Mouse (Mus musculus): ENCODE measurements around the gene AW011738. TPM values are rescaled to one million over a fixed set of nuclear protein-coding genes. Genes with fewer than 3 reads are reported as not detected.

The AW011738 gene
- polyA plus RNA-seq, 1 experiment from 2014 or later: 6.9 TPM

DNA sequence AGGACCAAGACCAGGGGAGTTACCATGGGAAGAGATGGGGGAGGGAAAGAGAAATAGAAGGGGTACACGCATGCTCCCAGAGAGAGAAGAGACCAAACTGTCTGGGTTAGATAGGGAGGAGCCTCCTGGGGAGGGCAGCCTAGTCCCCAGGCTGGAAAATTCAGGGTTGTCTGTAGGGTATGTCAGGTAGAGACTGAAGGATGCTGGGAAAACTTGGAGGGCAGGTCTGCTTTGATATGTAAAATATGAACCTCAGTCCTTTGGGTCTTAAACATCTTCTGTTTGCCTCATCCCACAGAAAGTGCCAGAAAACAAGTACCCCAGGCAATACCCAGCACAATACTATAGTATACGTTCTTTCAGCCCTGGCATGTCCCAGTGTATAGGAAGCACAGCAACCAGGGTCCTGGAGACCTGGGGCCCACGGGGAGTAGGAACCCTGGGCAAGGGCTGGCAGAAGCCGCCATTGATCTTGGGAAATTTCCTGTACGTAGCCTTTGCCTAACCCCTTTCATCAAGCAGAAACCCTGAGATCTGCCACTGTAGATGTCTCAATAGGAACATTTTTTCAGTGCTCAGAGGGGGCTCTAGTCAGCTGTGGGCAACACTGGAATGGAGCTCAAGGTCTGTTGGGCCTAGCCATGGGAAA lies 14.8 kb upstream of the AW011738 start:
- Histone ChIP-seq H3K27me3 (no peaks in the 10 kb centered on the region), H3K4me2 (replicated peaks) (peak overlapping the region; percentile 38), H3K4me1 (replicated peaks) (peaks cover 98% of the 10 kb centered on the region), H3K27ac (peak overlapping the region; percentile 89), H3K4me3 (replicated peaks) (peak overlapping the region; percentile 12; the same call in 1 of the 2 replicates), H3K9ac (replicated peaks) (peak overlapping the region; percentile 30; the same call in 1 of the 2 replicates), H3K9me3 (no peaks in the 10 kb centered on the region), H3K36me3 (peaks cover 33% of the 10 kb centered on the region)
- peak; percentile 0; the same call in 1 of the 2 replicates for ATAC-seq
- 30% methylated on average over 5 of the region's 5 CpGs for WGBS

DNA sequence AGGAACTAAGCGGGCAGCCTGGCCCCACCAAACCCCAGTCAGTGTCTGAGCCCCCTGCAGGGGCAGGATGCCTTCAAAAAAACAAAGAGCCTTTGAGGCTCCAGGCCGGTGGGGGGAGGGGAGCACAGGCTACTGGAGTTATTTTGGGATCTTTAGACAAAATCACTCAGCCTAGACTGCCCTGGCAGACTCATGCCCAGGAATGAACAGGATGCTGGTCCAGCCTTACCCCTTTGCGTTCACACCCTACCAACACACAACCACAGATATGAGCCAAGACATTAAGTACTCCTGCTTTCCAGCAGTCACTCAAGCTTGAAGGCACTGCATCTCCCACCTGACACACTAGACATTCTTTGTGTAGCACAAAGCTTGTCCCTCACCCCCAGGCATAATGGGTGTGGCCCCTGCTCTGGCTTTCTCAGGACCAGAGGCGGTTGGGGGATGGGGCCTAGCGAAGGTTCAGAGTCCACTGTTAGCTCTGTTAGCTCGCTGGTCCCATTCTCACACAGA lies 14.2 kb upstream of the AW011738 start:
- Histone ChIP-seq H3K4me1 (replicated peaks) (peaks cover 98% of the 10 kb centered on the region), H3K9ac (replicated peaks) (peak overlapping the region; percentile 30), H3K36me3 (peaks cover 36% of the 10 kb centered on the region), H3K9me3 (no peaks in the 10 kb centered on the region), H3K4me2 (replicated peaks) (peak overlapping the region; percentile 38), H3K4me3 (replicated peaks) (peak overlapping the region; percentile 12), H3K27me3 (no peaks in the 10 kb centered on the region), H3K27ac (peak overlapping the region; percentile 89)
- peak; percentile 47 for ATAC-seq
- 10% methylated on average over 6 of the region's 6 CpGs for WGBS

DNA sequence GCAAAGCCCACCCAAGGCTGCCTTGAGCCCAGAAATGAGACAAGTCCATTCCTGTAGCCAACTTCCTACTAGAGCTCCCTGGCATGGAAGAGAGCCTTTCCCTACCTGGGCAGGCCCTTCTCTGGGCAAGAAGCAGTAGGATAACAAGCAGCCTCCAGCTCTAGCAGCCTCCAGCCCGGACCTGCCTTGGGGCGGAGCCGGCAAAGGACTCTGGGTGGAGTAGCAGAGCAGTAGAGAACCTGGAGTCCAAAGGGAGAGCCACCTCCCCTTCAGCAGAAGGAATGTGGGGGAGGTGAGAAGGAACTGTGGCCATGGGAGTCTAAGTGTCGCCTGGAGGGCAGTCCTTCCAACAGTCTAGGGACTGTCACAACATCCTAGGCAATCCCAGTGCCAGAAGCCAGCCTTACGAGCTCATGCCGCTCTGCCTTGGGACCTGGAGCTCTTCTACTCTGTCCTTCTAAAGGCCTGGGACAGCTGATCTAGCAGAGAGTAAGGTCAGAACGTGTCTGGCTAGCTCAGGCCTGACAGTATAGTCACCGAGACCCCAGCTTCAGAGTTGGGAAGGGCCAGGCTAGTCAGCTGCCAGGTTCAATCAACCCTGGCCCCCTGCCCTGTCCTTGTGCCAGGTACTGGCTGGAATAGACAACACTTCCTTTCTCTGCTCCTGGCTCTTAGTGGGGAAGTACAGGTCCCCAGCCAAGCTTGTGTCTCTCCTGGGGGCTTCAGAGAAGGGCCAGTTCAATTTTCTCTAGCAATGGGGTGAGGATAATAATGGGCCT lies 10.5 kb upstream of the AW011738 start:
- peaks cover 91% of the 10 kb centered on the region for H3K4me1 ChIP-seq (replicated peaks)
- H3K9ac ChIP-seq (replicated peaks): peak overlapping the region; percentile 42; the same call in 1 of the 2 replicates
- H3K4me2 ChIP-seq (replicated peaks): no peak overlapping the region
- no peaks in the 10 kb centered on the region for H3K27me3 ChIP-seq
- H3K9me3 ChIP-seq: no peaks in the 10 kb centered on the region
- H3K4me3 ChIP-seq (replicated peaks): no peak overlapping the region
- H3K27ac ChIP-seq: peak overlapping the region; percentile 35; the same call in 1 of the 2 replicates
- ATAC-seq: no peak
- peaks cover 42% of the 10 kb centered on the region for H3K36me3 ChIP-seq
- 70% methylated on average over 8 of the region's 8 CpGs for WGBS

DNA sequence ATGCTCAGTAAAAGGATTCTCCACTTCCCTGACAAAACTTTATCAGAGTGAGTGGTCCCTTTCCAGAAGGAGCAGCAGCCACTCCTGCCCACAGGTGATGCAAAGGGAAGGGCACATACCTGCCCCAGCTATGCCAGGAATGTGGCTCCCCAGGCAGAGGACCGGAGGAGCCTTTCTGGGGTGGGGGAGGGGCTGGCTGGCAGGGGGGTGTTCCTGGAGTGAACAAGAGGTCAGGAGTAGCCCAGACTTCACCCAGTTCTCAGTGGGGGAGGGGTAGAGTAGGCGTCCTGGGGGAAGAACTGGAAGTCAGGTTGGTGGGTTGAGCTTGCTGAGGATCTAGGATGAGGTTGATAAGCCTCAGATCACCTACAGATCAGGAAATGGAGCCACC lies 9.9 kb upstream of the AW011738 start:
- no peaks in the 10 kb centered on the region for H3K9me3 ChIP-seq
- no peak for ATAC-seq
- H3K27me3 ChIP-seq: no peaks in the 10 kb centered on the region
- peaks cover 85% of the 10 kb centered on the region for H3K4me1 ChIP-seq (replicated peaks)
- 34% methylated on average over 2 of the region's 2 CpGs for WGBS
- H3K36me3 ChIP-seq: peaks cover 42% of the 10 kb centered on the region
- 0 out of 2 replicates have a peak overlapping the region, but pooled peaks have one; percentile 42 for H3K9ac ChIP-seq (replicated peaks)
- no peak overlapping the region for H3K4me2 ChIP-seq (replicated peaks)
- H3K27ac ChIP-seq: no peak overlapping the region
- no peak overlapping the region for H3K4me3 ChIP-seq (replicated peaks)

DNA sequence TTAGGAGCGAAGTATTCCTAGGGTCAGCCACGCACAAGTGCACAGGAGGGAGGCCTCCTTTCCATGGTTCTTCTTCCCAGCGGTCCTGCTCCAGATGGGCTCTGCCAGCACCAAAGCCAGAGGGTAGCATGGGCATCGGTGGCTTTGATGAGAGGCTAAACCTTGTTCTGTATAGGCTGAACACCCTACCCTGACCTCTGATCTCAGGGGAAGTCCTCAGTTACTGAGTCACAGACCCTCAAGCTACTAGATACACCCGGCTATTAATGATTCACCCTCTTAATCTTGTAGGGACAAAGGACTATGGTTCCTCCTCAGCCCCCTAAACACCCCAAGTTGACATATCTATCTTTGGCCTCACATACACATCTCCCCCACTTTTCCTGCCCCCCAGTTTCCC lies 9.2 kb upstream of the AW011738 start:
- Histone ChIP-seq H3K4me2 (replicated peaks) (peak overlapping the region; percentile 91), H3K4me1 (replicated peaks) (peaks cover 78% of the 10 kb centered on the region)

DNA sequence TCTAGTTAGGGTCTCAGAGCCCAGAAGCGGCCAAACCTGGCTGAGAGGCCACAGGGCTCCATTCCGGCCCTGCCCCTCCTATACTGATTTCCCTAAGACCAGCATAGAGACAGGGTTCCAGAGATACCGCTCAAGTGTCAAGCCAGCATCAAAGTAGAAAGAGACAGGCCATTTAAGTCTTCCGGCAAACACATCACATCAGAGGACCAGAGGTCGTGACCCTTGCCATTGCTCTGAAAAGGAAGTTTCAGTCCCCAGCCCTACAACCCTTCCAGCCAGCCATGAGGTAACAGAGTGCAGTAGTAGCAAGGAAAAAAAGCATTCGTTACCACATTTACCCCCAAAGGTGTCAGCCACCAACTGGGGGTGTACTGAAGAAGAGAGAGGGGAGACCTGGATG lies 8.8 kb upstream of the AW011738 start:
- ATAC-seq: no peak
- Histone ChIP-seq H3K4me3 (replicated peaks) (0 out of 2 replicates have a peak overlapping the region, but pooled peaks have one; percentile 85), H3K9me3 (no peaks in the 10 kb centered on the region), H3K9ac (replicated peaks) (peak overlapping the region; percentile 42), H3K4me2 (replicated peaks) (peak overlapping the region; percentile 91), H3K27me3 (no peaks in the 10 kb centered on the region), H3K27ac (no peak overlapping the region), H3K4me1 (replicated peaks) (peaks cover 73% of the 10 kb centered on the region), H3K36me3 (peaks cover 42% of the 10 kb centered on the region)
- 31% methylated on average over 6 of the region's 6 CpGs for WGBS

More for the DNA sequence above, 9.2 kb upstream of the AW011738 start:
- H3K27me3 ChIP-seq: no peaks in the 10 kb centered on the region
- 74% methylated on average over 5 of the region's 5 CpGs for WGBS
- H3K4me3 ChIP-seq (replicated peaks): no peak overlapping the region
- H3K36me3 ChIP-seq: peaks cover 42% of the 10 kb centered on the region
- no peak overlapping the region for H3K27ac ChIP-seq
- H3K9ac ChIP-seq (replicated peaks): peak overlapping the region; percentile 42
- ATAC-seq: no peak
- no peaks in the 10 kb centered on the region for H3K9me3 ChIP-seq

DNA sequence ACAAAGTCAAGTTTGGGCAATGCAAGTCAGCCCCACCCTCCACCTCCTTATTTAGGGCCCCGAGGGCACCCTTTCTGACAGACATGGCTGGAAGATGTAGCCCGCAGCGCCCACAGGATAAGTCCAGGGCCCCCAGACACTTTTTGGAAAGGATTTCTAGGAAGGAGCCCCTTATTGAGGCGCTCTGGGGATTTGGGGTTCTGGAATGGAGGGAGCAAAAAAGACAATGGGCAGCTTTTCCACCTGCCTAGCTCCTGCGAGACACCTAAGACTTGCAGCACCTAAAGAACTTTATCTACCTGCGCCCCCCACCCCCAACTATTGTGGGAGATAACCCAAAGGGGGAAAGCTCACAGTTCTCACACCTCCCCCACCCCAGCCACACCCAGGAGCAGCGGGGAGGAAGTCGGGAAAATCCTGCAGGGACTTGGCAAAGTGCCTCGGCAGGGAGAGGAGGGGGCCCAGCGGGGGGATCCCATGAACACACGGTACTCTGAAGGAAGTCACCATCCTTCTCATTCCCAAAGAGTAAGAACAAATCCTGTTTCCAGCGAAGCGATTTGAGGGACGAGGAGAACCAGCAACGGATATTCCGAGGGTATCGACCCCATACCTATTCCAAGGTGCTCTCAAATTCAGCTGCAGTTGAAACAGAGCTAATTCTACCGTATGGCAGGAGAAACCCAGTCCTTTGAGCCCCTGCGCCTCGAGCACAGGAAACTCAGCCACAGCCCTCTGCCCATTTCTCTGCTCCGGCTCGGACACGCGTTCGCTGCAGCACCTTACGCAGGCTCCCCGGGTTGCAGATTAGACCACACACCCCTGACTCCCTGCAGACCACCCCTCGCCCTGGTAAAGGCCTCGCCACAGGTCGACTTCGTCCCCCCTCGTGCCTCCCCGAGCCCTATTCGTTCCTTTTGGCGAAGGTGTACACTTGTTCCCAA lies 6.9 kb upstream of the AW011738 start:
- H3K9ac ChIP-seq (replicated peaks): peak overlapping the region; percentile 87
- H3K36me3 ChIP-seq: peaks cover 29% of the 10 kb centered on the region
- no peaks in the 10 kb centered on the region for H3K27me3 ChIP-seq
- peaks cover 55% of the 10 kb centered on the region for H3K4me1 ChIP-seq (replicated peaks)
- H3K4me2 ChIP-seq (replicated peaks): peak overlapping the region; percentile 91
- 0 out of 2 replicates have a peak, but pooled peaks have one; percentile 2 for ATAC-seq
- 3% methylated on average over 35 of the region's 35 CpGs for WGBS
- peak overlapping the region; percentile 83 for H3K27ac ChIP-seq
- H3K4me3 ChIP-seq (replicated peaks): peak overlapping the region; percentile 85
- H3K9me3 ChIP-seq: no peaks in the 10 kb centered on the region

DNA sequence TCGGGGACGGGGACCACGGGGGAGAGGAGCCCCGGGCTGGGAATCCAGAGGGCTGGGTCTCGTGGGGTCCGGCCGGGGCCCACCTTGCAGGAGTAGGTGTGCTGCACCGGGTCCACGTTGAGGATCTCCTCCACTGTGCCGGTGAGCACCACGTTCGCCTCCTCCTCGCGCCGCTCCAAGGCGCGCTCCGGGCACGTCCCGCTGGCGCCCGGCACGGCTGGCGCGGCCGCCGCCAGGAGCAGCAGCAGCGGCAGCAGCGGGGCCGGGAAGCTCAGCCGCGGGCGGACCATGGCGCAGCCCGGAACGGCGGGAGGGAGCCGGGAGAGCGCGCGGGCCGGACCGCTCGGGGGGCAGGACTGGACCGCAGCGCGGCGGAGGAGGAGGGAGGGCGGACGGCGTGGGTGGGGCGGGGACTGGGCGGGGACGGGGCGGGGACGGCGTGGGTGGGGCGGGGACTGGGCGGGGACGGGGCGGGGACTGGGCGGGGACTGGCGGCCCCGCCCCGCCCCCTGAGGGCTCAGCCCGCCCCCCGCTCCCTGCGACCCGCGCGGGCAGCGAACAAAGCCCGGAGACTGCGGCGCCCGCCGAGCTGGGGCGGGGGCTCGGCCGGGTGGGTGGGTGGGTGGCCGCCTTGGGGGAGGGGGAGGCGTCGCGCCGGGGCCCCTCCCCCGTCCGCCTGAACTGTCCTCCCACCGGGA lies 5.8 kb upstream of the AW011738 start, which contains the start of gene Agrn:
TSS of gene Agrn (minus strand) at position 358 of the 698 bp plus-strand sequence.
- Histone ChIP-seq H3K4me2 (replicated peaks) (peak within 1 kb of the TSS; percentile 91), H3K36me3 (peaks cover 18% of the 10 kb centered on the region), H3K27ac (peak within 1 kb of the TSS; percentile 93), H3K9ac (replicated peaks) (peak within 1 kb of the TSS; percentile 87), H3K27me3 (0 out of 2 replicates have a peak, but pooled peaks cover under 1% of the 10 kb centered on the region), H3K4me1 (replicated peaks) (peaks cover 47% of the 10 kb centered on the region), H3K9me3 (no peaks in the 10 kb centered on the region), H3K4me3 (replicated peaks) (peak within 1 kb of the TSS; percentile 85)
- ATAC-seq: peak; percentile 80
- WGBS: under 1% methylated on average over 34 of the region's 88 CpGs

DNA sequence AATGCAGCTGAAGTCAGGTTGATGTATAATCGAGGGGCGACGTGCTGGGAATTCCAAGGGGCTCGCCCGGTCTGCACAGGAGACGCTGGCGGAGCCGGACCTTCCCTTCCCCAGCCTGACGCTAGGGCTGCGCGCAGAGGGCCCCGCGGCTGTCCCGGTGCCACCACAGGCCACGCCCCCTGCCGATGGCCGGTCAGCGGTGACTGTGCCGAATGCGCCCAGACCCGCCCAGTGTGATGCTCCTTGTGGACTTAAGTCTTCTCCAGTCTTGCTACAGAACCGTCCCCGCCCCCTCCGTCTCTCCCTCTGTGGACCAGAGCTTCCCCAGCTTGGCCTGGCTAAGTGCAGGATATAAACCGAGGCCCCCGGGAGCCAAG lies 5.3 kb upstream of the AW011738 start:
- peaks cover 13% of the 10 kb centered on the region for H3K36me3 ChIP-seq
- peak overlapping the region; percentile 65 for H3K9ac ChIP-seq (replicated peaks)
- no peaks in the 10 kb centered on the region for H3K9me3 ChIP-seq
- peak overlapping the region; percentile 93 for H3K27ac ChIP-seq
- H3K4me3 ChIP-seq (replicated peaks): peak overlapping the region; percentile 85
- H3K4me2 ChIP-seq (replicated peaks): peak overlapping the region; percentile 91
- peaks cover 47% of the 10 kb centered on the region for H3K4me1 ChIP-seq (replicated peaks)
- peak; percentile 95 for ATAC-seq
- peaks cover 5% of the 10 kb centered on the region; the same call in 1 of the 2 replicates for H3K27me3 ChIP-seq
- WGBS: 0% methylated on average over 26 of the region's 26 CpGs

DNA sequence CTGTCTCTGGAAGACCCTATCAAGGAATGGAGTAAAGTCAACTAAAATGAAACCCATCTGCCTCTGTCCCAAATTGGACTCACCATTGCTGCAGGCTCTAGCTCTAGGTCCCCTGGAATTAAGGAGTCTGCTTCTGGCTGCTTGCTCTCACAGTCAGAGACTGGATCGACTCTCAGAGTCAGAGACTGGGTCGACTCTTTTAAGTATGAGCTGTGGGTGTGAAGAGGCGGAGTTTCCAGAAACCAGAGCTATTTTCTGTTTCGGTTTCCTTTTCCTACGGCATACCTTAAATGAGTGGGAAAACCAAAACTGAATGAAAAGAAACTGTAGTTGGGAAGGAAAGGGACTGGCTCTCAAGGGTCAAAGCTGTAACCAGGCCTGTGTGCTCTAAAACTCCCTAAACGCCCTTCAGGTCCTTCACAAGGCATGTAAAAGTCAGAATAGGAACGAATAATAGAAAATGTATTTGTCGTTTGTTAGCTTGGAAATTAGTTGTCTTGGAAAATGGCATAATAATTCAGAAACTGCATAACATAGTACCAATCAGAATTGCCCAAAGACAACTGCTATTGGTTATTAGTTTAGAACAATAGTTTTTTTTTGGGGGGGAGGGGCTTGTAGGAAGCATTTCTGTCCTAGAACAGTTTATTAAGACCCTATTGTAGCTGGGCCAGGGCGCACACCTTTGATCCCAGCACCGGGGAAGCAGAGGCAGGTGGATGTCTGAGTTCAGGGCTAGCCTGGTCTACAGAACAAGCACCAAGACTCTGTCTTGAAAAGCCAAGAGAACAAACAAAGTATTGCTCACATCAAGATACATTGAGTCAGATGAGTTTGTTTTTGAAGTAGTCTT lies 2.3 kb upstream of the AW011738 start, which contains the start of gene Isg15:
TSS of gene Isg15 (minus strand) at position 196 of the 853 bp plus-strand sequence.
- H3K9me3 ChIP-seq: no peaks in the 10 kb centered on the region
- H3K4me3 ChIP-seq (replicated peaks): no peak within 1 kb of the TSS
- no peak within 1 kb of the TSS for H3K9ac ChIP-seq (replicated peaks)
- no peak within 1 kb of the TSS for H3K27ac ChIP-seq
- peaks cover 39% of the 10 kb centered on the region for H3K4me1 ChIP-seq (replicated peaks)
- no peak within 1 kb of the TSS for H3K4me2 ChIP-seq (replicated peaks)
- no peaks in the 10 kb centered on the region for H3K36me3 ChIP-seq
- 72% methylated on average over 10 of the region's 10 CpGs for WGBS
- H3K27me3 ChIP-seq: peaks cover 22% of the 10 kb centered on the region
- ATAC-seq: no peak

Data from midbrain, embryonic 13.5 days (tissue).